Mouse (Mus musculus): ENCODE data around the gene Cnnm2. TPM values are rescaled to one million over a fixed set of nuclear protein-coding genes. Genes with fewer than 3 reads are reported as not detected.

Gene Cnnm2
- polyA plus RNA-seq, 1 experiment from 2014 or later, result 1.9 TPM

GRCm38 (mm10) chr19:46791921-46792320 is 30.5 kb downstream of the Cnnm2 start:
- Histone ChIP-seq H3K4me3 (ENCODE audit: low read depth, low read length) (no peak overlapping the region), H3K4me1 (replicated peaks; ENCODE audit: control insufficient read depth, insufficient read depth, low read length) (no peaks in the 10 kb centered on the region), H3K4me2 (no peak overlapping the region), H3K36me3 (ENCODE audit: control insufficient read depth, insufficient read depth, low read length) (no peaks in the 10 kb centered on the region), H3K9me3 (ENCODE audit: control insufficient read depth, low read length) (no peaks in the 10 kb centered on the region), H3K9ac (ENCODE audit: low read depth, low read length) (no peak overlapping the region), H3K27ac (ENCODE audit: low read depth, low read length) (no peak overlapping the region), H3K27me3 (replicated peaks; ENCODE audit: control insufficient read depth, insufficient read depth, low read length) (no peaks in the 10 kb centered on the region)
- 78% methylated on average over 8 of the region's 8 CpGs for WGBS
- no peak for DNase-seq (ENCODE audit: low spot score)
- ATAC-seq (replicated peaks; ENCODE audit: low FRiP score), result no peak

GRCm38 (mm10) chr19:46792480-46792879 is 31.1 kb downstream of the Cnnm2 start:
- DNase-seq (ENCODE audit: low spot score), result no peak
- Histone ChIP-seq H3K4me2 (no peak overlapping the region), H3K27me3 (replicated peaks; ENCODE audit: control insufficient read depth, insufficient read depth, low read length) (no peaks in the 10 kb centered on the region), H3K9me3 (ENCODE audit: control insufficient read depth, low read length) (no peaks in the 10 kb centered on the region), H3K4me3 (ENCODE audit: low read depth, low read length) (no peak overlapping the region), H3K36me3 (ENCODE audit: control insufficient read depth, insufficient read depth, low read length) (no peaks in the 10 kb centered on the region), H3K4me1 (replicated peaks; ENCODE audit: control insufficient read depth, insufficient read depth, low read length) (no peaks in the 10 kb centered on the region), H3K27ac (ENCODE audit: low read depth, low read length) (no peak overlapping the region), H3K9ac (ENCODE audit: low read depth, low read length) (no peak overlapping the region)
- 84% methylated on average over 3 of the region's 3 CpGs for WGBS
- no peak for ATAC-seq (replicated peaks; ENCODE audit: low FRiP score)

DNA sequence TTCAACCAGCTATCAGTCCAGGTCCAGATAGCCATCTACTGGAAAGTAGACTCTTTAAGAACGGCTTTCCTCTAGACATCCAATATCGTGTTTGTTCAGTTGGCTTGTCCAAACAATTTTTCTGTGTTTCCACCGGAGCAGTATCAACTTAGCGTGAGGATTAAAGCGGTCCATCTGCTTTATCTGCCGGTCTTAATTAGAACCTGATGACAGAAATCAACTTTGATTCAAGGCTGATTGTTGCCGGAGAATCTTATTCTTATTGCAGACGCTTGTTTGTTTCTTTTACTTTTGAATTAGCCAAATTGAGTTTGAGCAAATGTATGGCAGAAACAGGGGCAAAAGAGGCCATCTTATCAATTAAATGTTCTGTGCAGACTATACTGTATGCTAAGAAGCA is 32.8 kb downstream of the Cnnm2 start:
- 72% methylated on average over 8 of the region's 8 CpGs for WGBS
- Histone ChIP-seq H3K4me2 (no peak overlapping the region), H3K36me3 (ENCODE audit: control insufficient read depth, insufficient read depth, low read length) (no peaks in the 10 kb centered on the region), H3K4me3 (ENCODE audit: low read depth, low read length) (no peak overlapping the region), H3K9ac (ENCODE audit: low read depth, low read length) (no peak overlapping the region), H3K9me3 (ENCODE audit: control insufficient read depth, low read length) (no peaks in the 10 kb centered on the region), H3K27ac (ENCODE audit: low read depth, low read length) (no peak overlapping the region), H3K4me1 (replicated peaks; ENCODE audit: control insufficient read depth, insufficient read depth, low read length) (no peaks in the 10 kb centered on the region), H3K27me3 (replicated peaks; ENCODE audit: control insufficient read depth, insufficient read depth, low read length) (no peaks in the 10 kb centered on the region)
- ATAC-seq (replicated peaks; ENCODE audit: low FRiP score) (no peak), DNase-seq (ENCODE audit: low spot score) (no peak)

GRCm38 (mm10) chr19:46799903-46800583 is 38.6 kb downstream of the Cnnm2 start:
- Histone ChIP-seq H3K27me3 (replicated peaks; ENCODE audit: control insufficient read depth, insufficient read depth, low read length) (no peaks in the 10 kb centered on the region), H3K9ac (ENCODE audit: low read depth, low read length) (no peak overlapping the region), H3K4me1 (replicated peaks; ENCODE audit: control insufficient read depth, insufficient read depth, low read length) (no peaks in the 10 kb centered on the region), H3K9me3 (ENCODE audit: control insufficient read depth, low read length) (no peaks in the 10 kb centered on the region), H3K36me3 (ENCODE audit: control insufficient read depth, insufficient read depth, low read length) (no peaks in the 10 kb centered on the region), H3K27ac (ENCODE audit: low read depth, low read length) (no peak overlapping the region), H3K4me3 (ENCODE audit: low read depth, low read length) (no peak overlapping the region), H3K4me2 (no peak overlapping the region)
- DNase-seq (ENCODE audit: low spot score), result no peak
- WGBS, result 82% methylated on average over 4 of the region's 4 CpGs
- no peak for ATAC-seq (replicated peaks; ENCODE audit: low FRiP score)

DNA sequence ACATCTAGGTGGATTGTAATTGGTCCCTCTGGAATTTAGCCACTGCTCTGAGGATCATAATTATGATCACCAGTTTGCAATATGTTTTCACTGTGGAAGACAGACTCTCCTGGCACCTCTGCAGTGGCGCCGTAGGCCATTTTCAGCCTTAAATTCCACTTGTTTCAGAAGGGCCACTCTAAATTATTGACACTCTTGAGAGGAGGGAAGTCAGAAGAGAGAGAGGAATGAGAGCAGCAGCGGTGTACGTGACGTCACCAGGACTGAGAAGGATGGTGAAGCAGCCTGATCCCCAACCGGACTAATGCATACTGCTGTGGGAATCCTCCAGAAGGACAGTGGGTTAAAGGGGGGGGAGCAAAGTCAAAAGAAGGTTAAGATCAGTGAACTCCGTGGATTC is 40.1 kb downstream of the Cnnm2 start:
- Histone ChIP-seq H3K4me2 (no peak overlapping the region), H3K9me3 (ENCODE audit: control insufficient read depth, low read length) (no peaks in the 10 kb centered on the region), H3K9ac (ENCODE audit: low read depth, low read length) (no peak overlapping the region), H3K4me1 (replicated peaks; ENCODE audit: control insufficient read depth, insufficient read depth, low read length) (0 out of 2 replicates have a peak, but pooled peaks cover 3% of the 10 kb centered on the region), H3K27ac (ENCODE audit: low read depth, low read length) (no peak overlapping the region), H3K4me3 (ENCODE audit: low read depth, low read length) (no peak overlapping the region), H3K27me3 (replicated peaks; ENCODE audit: control insufficient read depth, insufficient read depth, low read length) (no peaks in the 10 kb centered on the region), H3K36me3 (ENCODE audit: control insufficient read depth, insufficient read depth, low read length) (no peaks in the 10 kb centered on the region)
- DNase-seq (ENCODE audit: low spot score), result no peak
- WGBS, result 95% methylated on average over 7 of the region's 7 CpGs
- no peak for ATAC-seq (replicated peaks; ENCODE audit: low FRiP score)

DNA sequence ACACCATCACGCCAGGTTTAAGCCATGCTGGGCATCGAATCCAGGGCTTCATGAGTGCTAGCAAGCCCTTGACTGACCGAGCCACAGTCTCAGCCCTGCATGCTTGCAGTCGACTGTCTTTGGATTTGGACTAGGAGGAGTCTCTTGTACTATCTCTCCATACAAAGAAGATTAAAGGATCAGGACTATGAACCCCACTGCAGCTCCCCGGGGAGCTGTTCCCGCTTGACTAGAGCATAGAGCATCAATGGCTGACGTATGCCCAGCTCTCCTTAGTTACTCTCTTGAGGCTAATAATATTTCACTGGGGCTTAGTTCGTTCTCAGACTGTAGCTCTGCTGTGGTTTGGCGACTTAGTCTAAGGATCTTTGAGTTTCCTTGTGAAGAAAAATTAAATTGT is 40.9 kb downstream of the Cnnm2 start:
- 82% methylated on average over 9 of the region's 9 CpGs for WGBS
- DNase-seq (ENCODE audit: low spot score), result no peak

GRCm38 (mm10) chr19:46803732-46804131 is 42.3 kb downstream of the Cnnm2 start:
- H3K4me2 ChIP-seq, result no peak overlapping the region
- H3K9ac ChIP-seq (ENCODE audit: low read depth, low read length), result no peak overlapping the region
- DNase-seq (ENCODE audit: low spot score) (no peak), ATAC-seq (replicated peaks; ENCODE audit: low FRiP score) (no peak)
- H3K4me3 ChIP-seq (ENCODE audit: low read depth, low read length), result no peak overlapping the region
- no peaks in the 10 kb centered on the region for H3K36me3 ChIP-seq (ENCODE audit: control insufficient read depth, insufficient read depth, low read length)
- H3K27me3 ChIP-seq (replicated peaks; ENCODE audit: control insufficient read depth, insufficient read depth, low read length), result no peaks in the 10 kb centered on the region
- H3K9me3 ChIP-seq (ENCODE audit: control insufficient read depth, low read length), result no peaks in the 10 kb centered on the region
- 73% methylated on average over 2 of the region's 2 CpGs for WGBS
- H3K27ac ChIP-seq (ENCODE audit: low read depth, low read length), result no peak overlapping the region
- 0 out of 2 replicates have a peak, but pooled peaks cover 3% of the 10 kb centered on the region for H3K4me1 ChIP-seq (replicated peaks; ENCODE audit: control insufficient read depth, insufficient read depth, low read length)

More for the DNA sequence above, 40.9 kb downstream of the Cnnm2 start:
- Histone ChIP-seq H3K4me3 (ENCODE audit: low read depth, low read length) (no peak overlapping the region), H3K9ac (ENCODE audit: low read depth, low read length) (no peak overlapping the region), H3K27ac (ENCODE audit: low read depth, low read length) (no peak overlapping the region), H3K27me3 (replicated peaks; ENCODE audit: control insufficient read depth, insufficient read depth, low read length) (no peaks in the 10 kb centered on the region), H3K4me1 (replicated peaks; ENCODE audit: control insufficient read depth, insufficient read depth, low read length) (0 out of 2 replicates have a peak, but pooled peaks cover 3% of the 10 kb centered on the region), H3K9me3 (ENCODE audit: control insufficient read depth, low read length) (no peaks in the 10 kb centered on the region), H3K4me2 (no peak overlapping the region), H3K36me3 (ENCODE audit: control insufficient read depth, insufficient read depth, low read length) (no peaks in the 10 kb centered on the region)
- ATAC-seq (replicated peaks; ENCODE audit: low FRiP score), result no peak

DNA sequence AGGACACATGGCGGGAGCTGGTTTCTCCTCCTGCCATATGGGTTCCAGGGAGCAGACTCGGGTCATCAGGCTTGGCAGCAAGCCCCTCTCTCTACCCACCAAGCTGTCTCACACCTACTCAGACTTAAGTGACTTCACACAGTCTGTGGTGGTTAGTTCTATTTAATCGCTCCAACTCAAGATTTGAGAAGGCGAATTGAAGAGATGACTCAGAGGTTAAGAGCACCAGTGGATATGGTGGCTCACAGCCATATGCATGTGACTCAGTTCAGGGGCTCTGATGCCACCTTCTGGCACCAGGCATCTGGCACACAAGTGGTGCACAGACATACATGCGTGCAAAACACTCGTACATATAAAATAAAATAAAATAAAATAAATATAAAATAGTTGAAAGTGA is 43.4 kb downstream of the Cnnm2 start:
- Histone ChIP-seq H3K9ac (ENCODE audit: low read depth, low read length) (no peak overlapping the region), H3K27me3 (replicated peaks; ENCODE audit: control insufficient read depth, insufficient read depth, low read length) (no peaks in the 10 kb centered on the region), H3K27ac (ENCODE audit: low read depth, low read length) (no peak overlapping the region), H3K9me3 (ENCODE audit: control insufficient read depth, low read length) (no peaks in the 10 kb centered on the region), H3K4me2 (no peak overlapping the region), H3K4me1 (replicated peaks; ENCODE audit: control insufficient read depth, insufficient read depth, low read length) (0 out of 2 replicates have a peak, but pooled peaks cover 3% of the 10 kb centered on the region), H3K4me3 (ENCODE audit: low read depth, low read length) (no peak overlapping the region), H3K36me3 (ENCODE audit: control insufficient read depth, insufficient read depth, low read length) (no peaks in the 10 kb centered on the region)
- ATAC-seq (replicated peaks; ENCODE audit: low FRiP score) (no peak), DNase-seq (ENCODE audit: low spot score) (no peak)
- WGBS, result 81% methylated on average over 6 of the region's 6 CpGs

DNA sequence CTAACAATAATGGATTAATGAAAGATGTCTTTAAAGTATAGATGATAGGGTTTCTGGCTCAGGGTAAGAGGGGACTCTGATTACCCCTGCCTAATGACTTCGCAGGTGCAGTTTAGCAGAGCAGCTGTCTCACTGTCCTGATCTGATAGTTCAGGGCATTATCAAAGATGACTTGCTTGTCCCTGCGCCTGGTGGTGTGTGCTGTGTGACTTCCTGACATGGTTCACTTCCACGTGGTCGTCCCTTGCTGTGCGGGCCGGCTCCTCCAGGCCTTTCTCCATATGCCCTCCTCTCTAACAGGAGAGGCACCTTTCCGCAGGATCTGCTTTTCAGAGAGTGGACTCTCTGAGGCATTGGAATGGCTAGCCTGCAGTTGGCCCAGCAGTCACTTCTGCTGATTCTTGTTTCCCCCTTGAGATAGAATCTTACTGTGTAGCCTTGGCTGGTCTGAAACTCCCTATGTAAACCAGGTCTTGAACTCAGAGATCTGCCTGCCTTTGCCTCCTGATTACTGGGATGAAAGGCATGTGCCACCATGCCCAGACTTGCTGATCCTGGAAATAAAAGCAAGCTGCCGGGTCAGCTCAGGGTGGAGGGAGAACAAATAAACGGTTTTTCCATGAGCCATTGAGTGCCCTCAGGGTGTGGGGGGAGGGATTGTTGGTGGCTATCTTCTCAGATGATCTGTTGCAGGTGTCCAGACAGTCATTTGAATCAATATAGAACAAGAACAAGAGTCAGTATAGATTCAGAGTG is 44.7 kb downstream of the Cnnm2 start:
- Histone ChIP-seq H3K9ac (ENCODE audit: low read depth, low read length) (no peak overlapping the region), H3K36me3 (ENCODE audit: control insufficient read depth, insufficient read depth, low read length) (no peaks in the 10 kb centered on the region), H3K4me1 (replicated peaks; ENCODE audit: control insufficient read depth, insufficient read depth, low read length) (0 out of 2 replicates have a peak, but pooled peaks cover 3% of the 10 kb centered on the region), H3K4me2 (no peak overlapping the region), H3K9me3 (ENCODE audit: control insufficient read depth, low read length) (no peaks in the 10 kb centered on the region), H3K27ac (ENCODE audit: low read depth, low read length) (no peak overlapping the region), H3K4me3 (ENCODE audit: low read depth, low read length) (no peak overlapping the region), H3K27me3 (replicated peaks; ENCODE audit: control insufficient read depth, insufficient read depth, low read length) (no peaks in the 10 kb centered on the region)
- DNase-seq (ENCODE audit: low spot score) (no peak), ATAC-seq (replicated peaks; ENCODE audit: low FRiP score) (no peak)
- 66% methylated on average over 9 of the region's 9 CpGs for WGBS
